Mouse (Mus musculus): ENCODE measurements around the gene Rabggta.

GRCm38 (mm10) chr14:55747051-55747847, 25.2 kb upstream of the Rabggta start:
- TF ChIP-seq EP300 (IDR thresholded peaks at IDR 0.05; ENCODE audit: low read depth) (no peak), CTCF (IDR thresholded peaks at IDR 0.05; ENCODE audit: low read depth) (no peak)

Data from heart, postnatal 0 days (tissue).